Mouse (Mus musculus): Measurements from ENCODE around the gene Lsm2. TPM values are rescaled to one million over a fixed set of nuclear protein-coding genes. Genes with fewer than 3 reads are reported as not detected.
A peak's percentile ranks its signal among the peaks of the same experiment; 100 is the strongest.
"Not testable (repeated sequence)": the region's sequence is repeated elsewhere in the genome, so short reads cannot be mapped to it uniquely, and the experiment has no call there.

Gene Lsm2
- polyA plus RNA-seq, 1 experiment from 2014 or later = 163 TPM

- H3K4me1 ChIP-seq = peaks cover 19% of the 10 kb centered on the region
- not testable (repeated sequence) for H3K9me3 ChIP-seq (replicated peaks); ATAC-seq (ENCODE audit: insufficient number of reproducible peaks, low FRiP score, low TSS enrichment, low read depth); H3K4me2 ChIP-seq (replicated peaks); H3K4me3 ChIP-seq (replicated peaks); H3K9ac ChIP-seq; H3K27me3 ChIP-seq
- peaks cover 21% of the 10 kb centered on the region for H3K36me3 ChIP-seq
- peak overlapping the region; percentile 34; the same call in 1 of the 2 replicates for H3K27ac ChIP-seq (replicated peaks)
- WGBS = 58% methylated on average over 9 of the region's 9 CpGs
These were observed 32.7 kb upstream of the Lsm2 start for GRCm38 (mm10) chr17:34948721-34949552.

GRCm38 (mm10) chr17:34949553-34949969 is 32.1 kb upstream of the Lsm2 start:
- WGBS = 39% methylated on average over 4 of the region's 4 CpGs
- H3K4me2 ChIP-seq (replicated peaks) = no peak overlapping the region

GRCm38 (mm10) chr17:34950514-34951455 is 30.9 kb upstream of the Lsm2 start:
- Histone ChIP-seq H3K9ac (peak overlapping the region; percentile 99), H3K36me3 (peaks cover 21% of the 10 kb centered on the region), H3K4me2 (replicated peaks) (peak overlapping the region; percentile 72), H3K27me3 (no peaks in the 10 kb centered on the region), H3K9me3 (replicated peaks) (no peaks in the 10 kb centered on the region), H3K4me3 (replicated peaks) (peak overlapping the region; percentile 97), H3K4me1 (peaks cover 13% of the 10 kb centered on the region), H3K27ac (replicated peaks) (peak overlapping the region; percentile 93)
- 25% methylated on average over 10 of the region's 10 CpGs for WGBS
- ATAC-seq (ENCODE audit: insufficient number of reproducible peaks, low FRiP score, low TSS enrichment, low read depth) = no peak

More at GRCm38 (mm10) chr17:34949553-34949969, 32.1 kb upstream of the Lsm2 start:
- Histone ChIP-seq H3K4me3 (replicated peaks) (no peak overlapping the region), H3K4me1 (peaks cover 14% of the 10 kb centered on the region), H3K27ac (replicated peaks) (no peak overlapping the region), H3K9ac (no peak overlapping the region), H3K27me3 (no peaks in the 10 kb centered on the region), H3K36me3 (peaks cover 21% of the 10 kb centered on the region), H3K9me3 (replicated peaks) (no peaks in the 10 kb centered on the region)
- no peak for ATAC-seq (ENCODE audit: insufficient number of reproducible peaks, low FRiP score, low TSS enrichment, low read depth)

- no peaks in the 10 kb centered on the region for H3K27me3 ChIP-seq
- peak overlapping the region; percentile 72 for H3K4me2 ChIP-seq (replicated peaks)
- H3K9me3 ChIP-seq (replicated peaks) = no peaks in the 10 kb centered on the region
- H3K4me1 ChIP-seq = peaks cover 13% of the 10 kb centered on the region
- peak overlapping the region; percentile 99 for H3K9ac ChIP-seq
- under 1% methylated on average over 29 of the region's 29 CpGs for WGBS
- no peak; the same call in 1 of the 2 replicates for ATAC-seq (ENCODE audit: insufficient number of reproducible peaks, low FRiP score, low TSS enrichment, low read depth)
- H3K27ac ChIP-seq (replicated peaks) = peak overlapping the region; percentile 93
- H3K36me3 ChIP-seq = peaks cover 21% of the 10 kb centered on the region
- H3K4me3 ChIP-seq (replicated peaks) = peak overlapping the region; percentile 97
These were observed 29.9 kb upstream of the Lsm2 start for GRCm38 (mm10) chr17:34951636-34952377.

GRCm38 (mm10) chr17:34952378-34953040 is 29.2 kb upstream of the Lsm2 start:
- peak; percentile 84 for ATAC-seq (ENCODE audit: insufficient number of reproducible peaks, low FRiP score, low TSS enrichment, low read depth)
- Histone ChIP-seq H3K4me3 (replicated peaks) (peak overlapping the region; percentile 97), H3K27me3 (no peaks in the 10 kb centered on the region), H3K9me3 (replicated peaks) (no peaks in the 10 kb centered on the region), H3K36me3 (peaks cover 21% of the 10 kb centered on the region), H3K4me1 (peaks cover 13% of the 10 kb centered on the region), H3K4me2 (replicated peaks) (peak overlapping the region; percentile 72), H3K9ac (peak overlapping the region; percentile 99), H3K27ac (replicated peaks) (peak overlapping the region; percentile 93)
- 0% methylated on average over 23 of the region's 23 CpGs for WGBS

GRCm38 (mm10) chr17:34953258-34953657 is 28.4 kb upstream of the Lsm2 start:
- no peak overlapping the region for H3K4me3 ChIP-seq (replicated peaks)
- H3K36me3 ChIP-seq = peaks cover 21% of the 10 kb centered on the region
- no peak overlapping the region for H3K27ac ChIP-seq (replicated peaks)
- no peak overlapping the region for H3K4me2 ChIP-seq (replicated peaks)
- H3K9me3 ChIP-seq (replicated peaks) = no peaks in the 10 kb centered on the region
- H3K27me3 ChIP-seq = no peaks in the 10 kb centered on the region
- peaks cover 13% of the 10 kb centered on the region for H3K4me1 ChIP-seq
- no peak overlapping the region for H3K9ac ChIP-seq
- 84% methylated on average over 3 of the region's 3 CpGs for WGBS
- no peak for ATAC-seq (ENCODE audit: insufficient number of reproducible peaks, low FRiP score, low TSS enrichment, low read depth)

DNA sequence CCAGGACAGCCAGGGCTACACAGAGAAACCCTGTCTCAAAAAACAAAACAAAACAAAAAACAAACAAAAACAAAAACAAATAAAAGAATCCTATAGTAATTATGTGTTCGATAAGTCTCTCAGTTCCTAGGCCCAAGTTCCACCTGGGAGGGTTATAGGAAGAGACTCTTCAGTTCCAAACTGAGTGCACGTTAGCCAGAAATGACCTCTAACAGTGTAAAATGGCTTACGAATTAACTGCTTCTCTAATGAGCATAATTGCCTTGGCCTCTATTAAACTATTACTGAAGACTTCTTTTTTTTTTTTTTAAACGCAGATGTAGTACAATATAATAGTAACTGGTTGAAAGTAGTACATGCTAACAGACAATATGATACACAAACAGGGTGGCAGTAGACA is 27.8 kb upstream of the Lsm2 start:
- Histone ChIP-seq H3K36me3 (peaks cover 17% of the 10 kb centered on the region), H3K4me2 (replicated peaks) (no peak overlapping the region), H3K9me3 (replicated peaks) (no peaks in the 10 kb centered on the region), H3K9ac (no peak overlapping the region), H3K27ac (replicated peaks) (no peak overlapping the region), H3K27me3 (no peaks in the 10 kb centered on the region), H3K4me1 (peaks cover 13% of the 10 kb centered on the region), H3K4me3 (replicated peaks) (no peak overlapping the region)
- no peak for ATAC-seq (ENCODE audit: insufficient number of reproducible peaks, low FRiP score, low TSS enrichment, low read depth)
- WGBS = 84% methylated on average over 4 of the region's 4 CpGs

DNA sequence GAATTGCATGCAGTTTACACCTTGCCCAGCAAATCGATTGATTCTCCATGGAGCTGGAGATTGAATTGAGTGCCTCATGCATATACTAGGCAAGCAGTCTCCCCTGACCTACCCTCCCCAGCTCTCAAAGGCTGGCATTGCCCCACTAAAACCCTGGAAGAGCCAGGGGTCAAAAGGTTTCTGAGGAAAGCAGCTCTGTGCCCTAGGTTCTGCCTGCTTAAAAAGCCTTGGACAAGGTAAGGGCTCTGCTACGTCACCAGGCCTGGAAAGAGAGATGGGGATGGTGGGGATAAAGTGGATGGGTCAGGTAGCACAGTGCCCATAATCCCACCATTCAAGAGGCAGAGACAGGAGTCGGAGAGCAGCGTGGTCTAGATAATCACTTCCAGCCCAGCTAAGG is 26.8 kb upstream of the Lsm2 start:
- Histone ChIP-seq H3K27ac (replicated peaks) (no peak overlapping the region), H3K36me3 (peaks cover 11% of the 10 kb centered on the region), H3K9me3 (replicated peaks) (no peaks in the 10 kb centered on the region), H3K4me2 (replicated peaks) (no peak overlapping the region), H3K27me3 (no peaks in the 10 kb centered on the region), H3K4me1 (peaks cover 16% of the 10 kb centered on the region), H3K4me3 (replicated peaks) (no peak overlapping the region), H3K9ac (no peak overlapping the region)
- no peak for ATAC-seq (ENCODE audit: insufficient number of reproducible peaks, low FRiP score, low TSS enrichment, low read depth)
- 64% methylated on average over 4 of the region's 4 CpGs for WGBS

- Histone ChIP-seq H3K9me3 (replicated peaks) (no peaks in the 10 kb centered on the region), H3K4me2 (replicated peaks) (no peak overlapping the region), H3K4me3 (replicated peaks) (no peak overlapping the region), H3K9ac (no peak overlapping the region), H3K27ac (replicated peaks) (no peak overlapping the region), H3K27me3 (no peaks in the 10 kb centered on the region), H3K36me3 (peaks cover under 1% of the 10 kb centered on the region), H3K4me1 (peaks cover 15% of the 10 kb centered on the region)
- WGBS = 84% methylated on average over 3 of the region's 3 CpGs
- no peak for ATAC-seq (ENCODE audit: insufficient number of reproducible peaks, low FRiP score, low TSS enrichment, low read depth)
These were observed 25.8 kb upstream of the Lsm2 start for GRCm38 (mm10) chr17:34955884-34956283.

DNA sequence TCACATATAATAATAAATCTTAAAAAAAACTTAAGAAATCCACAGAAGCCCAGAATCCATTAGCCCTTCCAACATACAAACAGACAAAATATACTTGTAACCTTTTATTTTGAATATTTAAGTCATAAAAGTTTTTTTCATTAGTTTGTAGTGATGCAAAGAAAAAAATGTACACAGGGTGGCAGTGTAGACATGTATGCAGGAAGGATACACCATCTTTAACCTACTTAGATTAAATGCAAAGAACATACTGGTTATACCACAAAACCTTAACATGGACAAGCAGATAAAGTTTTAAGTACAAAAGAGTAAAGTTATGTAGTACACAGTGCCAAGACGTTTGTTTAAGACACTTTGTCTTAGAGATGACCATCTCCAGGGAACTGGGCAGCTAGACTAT is 25.3 kb upstream of the Lsm2 start:
- Histone ChIP-seq H3K27me3 (no peaks in the 10 kb centered on the region), H3K4me3 (replicated peaks) (no peak overlapping the region), H3K36me3 (no peaks in the 10 kb centered on the region), H3K9me3 (replicated peaks) (no peaks in the 10 kb centered on the region), H3K27ac (replicated peaks) (no peak overlapping the region), H3K4me2 (replicated peaks) (no peak overlapping the region), H3K4me1 (peaks cover 10% of the 10 kb centered on the region; the same call in 1 of the 2 replicates), H3K9ac (no peak overlapping the region)
- WGBS = 33% methylated on average over 1 of the region's 1 CpGs
- no peak for ATAC-seq (ENCODE audit: insufficient number of reproducible peaks, low FRiP score, low TSS enrichment, low read depth)
